Mouse (Mus musculus) embryo, embryonic 11.5 days (tissue): ENCODE measurements around the gene Psen1.

Experiments used
- DNase-seq: peaks from one replicate; pipeline ENCODE4 v3.0.0-alpha.2; 2012; ENCODE audit warnings: low read depth, low spot score

Psen1 gene

GRCm38 (mm10) chr12:83723037-83723436, 35.1 kb downstream of the Psen1 start:
- no peak for DNase-seq

- DNase-seq: no peak
Observed at GRCm38 (mm10) chr12:83726510-83727308, 38.8 kb downstream of the Psen1 start.

GRCm38 (mm10) chr12:83732225-83732624, 44.3 kb downstream of the Psen1 start:
- DNase-seq: no peak

GRCm38 (mm10) chr12:83734047-83734446, 46.1 kb downstream of the Psen1 start:
- no peak for DNase-seq

GRCm38 (mm10) chr12:83736236-83736635, 48.3 kb downstream of the Psen1 start:
- DNase-seq: no peak

GRCm38 (mm10) chr12:83738651-83739050, 50.7 kb downstream of the Psen1 start:
- no peak for DNase-seq

- DNase-seq: no peak
Observed at GRCm38 (mm10) chr12:83741722-83742121, 53.8 kb downstream of the Psen1 start.

GRCm38 (mm10) chr12:83742834-83743233, 54.9 kb downstream of the Psen1 start:
- DNase-seq: no peak

- no peak for DNase-seq
Observed at GRCm38 (mm10) chr12:83743712-83744111, 55.8 kb downstream of the Psen1 start.

GRCm38 (mm10) chr12:83749186-83749585, 61.2 kb downstream of the Psen1 start:
- no peak for DNase-seq

GRCm38 (mm10) chr12:83752495-83752894, 64.5 kb downstream of the Psen1 start:
- DNase-seq: no peak

GRCm38 (mm10) chr12:83758735-83759134, 70.8 kb downstream of the Psen1 start:
- DNase-seq: no peak

GRCm38 (mm10) chr12:83760201-83760600, 72.2 kb downstream of the Psen1 start:
- DNase-seq: no peak

GRCm38 (mm10) chr12:83762706-83763105, 74.8 kb downstream of the Psen1 start:
- DNase-seq: no peak

- DNase-seq: no peak
Observed at GRCm38 (mm10) chr12:83763311-83764043, 75.5 kb downstream of the Psen1 start, which contains the start of gene Papln. Gene Papln, plus strand, starts transcription at chr12:83763634.

GRCm38 (mm10) chr12:83764044-83764365, 76.1 kb downstream of the Psen1 start:
- DNase-seq: no peak

- DNase-seq: no peak
Observed at GRCm38 (mm10) chr12:83764519-83764918, 76.6 kb downstream of the Psen1 start.

- no peak for DNase-seq
Observed at GRCm38 (mm10) chr12:83765965-83766603, 78.1 kb downstream of the Psen1 start.

GRCm38 (mm10) chr12:83767833-83768232, 79.9 kb downstream of the Psen1 start:
- DNase-seq: no peak

GRCm38 (mm10) chr12:83768235-83768899, 80.4 kb downstream of the Psen1 start:
- no peak for DNase-seq

- peak; percentile 57 for DNase-seq
Observed at GRCm38 (mm10) chr12:83770418-83771256, 82.7 kb downstream of the Psen1 start.
